Mouse (Mus musculus): ENCODE results near the gene Dcbld2.

DNA sequence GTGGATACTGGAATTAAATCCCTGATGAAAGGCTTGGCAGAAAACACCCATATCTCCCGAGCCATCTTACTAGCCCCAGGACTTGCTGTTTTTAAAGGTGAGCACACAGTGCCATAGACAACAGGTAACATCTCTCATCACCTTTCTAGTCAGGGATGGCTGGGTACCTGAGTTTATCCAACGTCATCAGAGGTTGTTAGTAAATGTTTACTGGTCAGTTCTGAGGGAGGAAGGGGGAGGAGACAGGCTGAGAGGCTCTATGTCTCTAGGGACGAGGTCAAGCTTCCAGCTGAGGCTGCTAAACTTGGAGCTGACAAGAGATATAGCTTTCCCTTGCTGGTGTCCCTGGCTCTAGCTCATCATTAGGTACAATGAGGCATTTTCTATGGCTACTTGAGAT is 74.1 kb downstream of the Dcbld2 start:
- TF ChIP-seq CHD2 (IDR thresholded peaks at IDR 0.05; ENCODE audit: low read length) (no peak), ETS1 (conservative IDR thresholded peaks at IDR 0.05; ENCODE audit: low read depth, low read length) (no peak), POLR2A (IDR thresholded peaks at IDR 0.05; ENCODE audit: low read depth, low read length) (no peak), SIN3A (IDR thresholded peaks at IDR 0.05; ENCODE audit: low read length) (no peak), ZKSCAN1 (IDR thresholded peaks at IDR 0.05; ENCODE audit: borderline replicate concordance, low read depth, low read length) (no peak)
